Mouse (Mus musculus) G1E (cell line): ENCODE data around the gene Btbd7. TPM values are rescaled to one million over a fixed set of nuclear protein-coding genes. Genes with fewer than 3 reads are reported as not detected.
A peak's percentile ranks its signal among the peaks of the same experiment; 100 is the strongest.

ENCODE experiments used
- ATAC-seq: 2 replicates; pipeline ENCODE4 v1.8.0; 2016; ENCODE audit warnings: mild to moderate bottlenecking; ENCODE audit not compliant: insufficient number of reproducible peaks, poor library complexity, low FRiP score, severe bottlenecking; ENCODE audit errors: extremely low read depth
- DNase-seq: peaks from one replicate; pipeline ENCODE4 v3.0.0; 2012; ENCODE audit warnings: low spot score
- H3K27me3 ChIP-seq: 2 replicates; pipeline ENCODE4 v1.6.1; 2012; ENCODE audit warnings: mild to moderate bottlenecking, low read length, inconsistent platforms; ENCODE audit not compliant: insufficient read depth
- H3K36me3 ChIP-seq: replicated peaks from 2 replicates; pipeline ENCODE3; 2012; ENCODE audit warnings: mild to moderate bottlenecking, inconsistent platforms
- H3K4me1 ChIP-seq: 2 replicates; pipeline ENCODE4 v1.6.1; 2012; ENCODE audit warnings: low read depth, low read length, inconsistent platforms, mixed read lengths; ENCODE audit not compliant: insufficient read depth
- H3K4me3 ChIP-seq: 2 replicates; pipeline ENCODE4 v1.5.1; 2012; ENCODE audit warnings: low read depth, mild to moderate bottlenecking, inconsistent platforms, low read length, moderate library complexity, mixed read lengths
- H3K9me3 ChIP-seq: replicated peaks from 2 replicates; pipeline ENCODE4 v1.6.1; 2012; ENCODE audit warnings: inconsistent platforms
- CTCF ChIP-seq: IDR thresholded peaks from 2 replicates; pipeline ENCODE4 v1.5.1; 2012; ENCODE audit warnings: low read depth, low read length, inconsistent platforms, mixed read lengths
- GATA1 ChIP-seq: IDR thresholded peaks from 2 replicates; pipeline ENCODE4 v1.6.1; 2012; ENCODE audit warnings: borderline replicate concordance, low read length, inconsistent platforms, mixed read lengths
- GATA2 ChIP-seq: IDR thresholded peaks from 2 replicates; pipeline ENCODE4 v1.6.1; 2012; ENCODE audit warnings: low read depth, low read length, inconsistent platforms, borderline replicate concordance
- POLR2AphosphoS5 ChIP-seq: IDR thresholded peaks from 2 replicates; pipeline ENCODE4 v1.6.1; 2012; ENCODE audit warnings: low read depth, low read length, inconsistent platforms; ENCODE audit not compliant: insufficient replicate concordance
- TAL1 ChIP-seq: conservative IDR thresholded peaks from 2 replicates; pipeline ENCODE4 v1.6.1; 2012; ENCODE audit warnings: low read depth, low read length, inconsistent platforms, mixed read lengths
- polyA plus RNA-seq: library from polyadenylated mRNA; stranded (reverse); fragments of >175 nt; gene quantifications from 2 replicates; pipeline ENCODE4 v1.2.3, GENCODE M21; 2012
- total RNA-seq, 2 experiments: library from RNA; stranded (forward) in 1 of 2; stranded (reverse) in 1 of 2; fragments of 200-1000 nt in 1 of 2; fragments of >200 nt in 1 of 2; fragmentation: Nextera tagmentation in 1 of 2; gene quantifications; 2 replicates each; pipeline ENCODE4 v1.2.3; 2014 to 2017

The Btbd7 gene
- total and polyA plus RNA-seq, 3 experiments: 3.4 to 55.8 (median 39.9) TPM

GRCm38 (mm10) chr12:102758936-102759335, 119.3 kb downstream of the Btbd7 start:
- Histone ChIP-seq H3K4me1 (peaks cover 42% of the 10 kb centered on the region), H3K4me3 (peak overlapping the region; percentile 86), H3K9me3 (no peaks in the 10 kb centered on the region), H3K36me3 (peaks cover 55% of the 10 kb centered on the region), H3K27me3 (no peaks in the 10 kb centered on the region)
- ATAC-seq (no peak), DNase-seq (no peak)
- TF ChIP-seq GATA2: no peak
- no peak for TF ChIP-seq CTCF
- TF ChIP-seq TAL1: no peak
- no peak for TF ChIP-seq POLR2AphosphoS5
- no peak for TF ChIP-seq GATA1

GRCm38 (mm10) chr12:102758403-102758756, 119.9 kb downstream of the Btbd7 start, which contains the start of gene Gm20604:
Gene Gm20604, minus strand, starts transcription at chr12:102758672.
- TF ChIP-seq GATA2 (no peak), POLR2AphosphoS5 (no peak), CTCF (no peak), GATA1 (no peak), TAL1 (no peak)
- H3K36me3 ChIP-seq: peaks cover 53% of the 10 kb centered on the region
- ATAC-seq: no peak

GRCm38 (mm10) chr12:102757689-102758402, 120.4 kb downstream of the Btbd7 start, which contains the start of the genes Gm28051, Gon7 and Ubr7:
Gene Gm28051, minus strand, starts transcription at chr12:102757765.
Gene Gon7, minus strand, starts transcription at chr12:102757803.
Gene Ubr7, plus strand, starts transcription at chr12:102757967.
- DNase-seq (peak; percentile 96), ATAC-seq (peak; percentile 91)
- Histone ChIP-seq H3K4me3 (peak within 1 kb of the TSS; percentile 86), H3K4me1 (peaks cover 43% of the 10 kb centered on the region), H3K27me3 (no peaks in the 10 kb centered on the region), H3K9me3 (no peaks in the 10 kb centered on the region), H3K36me3 (peaks cover 51% of the 10 kb centered on the region)
- TF ChIP-seq POLR2AphosphoS5: no peak

More at GRCm38 (mm10) chr12:102758403-102758756, 119.9 kb downstream of the Btbd7 start, which contains the start of gene Gm20604:
- DNase-seq: peak; percentile 20
- H3K9me3 ChIP-seq: no peaks in the 10 kb centered on the region
- H3K4me3 ChIP-seq: peak within 1 kb of the TSS; percentile 86
- peaks cover 43% of the 10 kb centered on the region for H3K4me1 ChIP-seq
- no peaks in the 10 kb centered on the region for H3K27me3 ChIP-seq

- TF ChIP-seq CTCF: no peak
- no peak for TF ChIP-seq POLR2AphosphoS5
- TF ChIP-seq GATA2: no peak
- TF ChIP-seq TAL1: no peak
- no peak for TF ChIP-seq GATA1
- peak; percentile 22 for DNase-seq
- Histone ChIP-seq H3K27me3 (no peaks in the 10 kb centered on the region), H3K4me3 (peak overlapping the region; percentile 86), H3K36me3 (peaks cover 49% of the 10 kb centered on the region), H3K4me1 (peaks cover 40% of the 10 kb centered on the region), H3K9me3 (no peaks in the 10 kb centered on the region)
- ATAC-seq: no peak
These were observed 121.1 kb downstream of the Btbd7 start for GRCm38 (mm10) chr12:102757055-102757688.

GRCm38 (mm10) chr12:102756304-102756703, 122.0 kb downstream of the Btbd7 start:
- Histone ChIP-seq H3K9me3 (no peaks in the 10 kb centered on the region), H3K4me3 (peak overlapping the region; percentile 86), H3K27me3 (no peaks in the 10 kb centered on the region), H3K4me1 (peaks cover 40% of the 10 kb centered on the region), H3K36me3 (peaks cover 49% of the 10 kb centered on the region)
- ATAC-seq: no peak
- DNase-seq: no peak
- TF ChIP-seq GATA2 (no peak), CTCF (peak; percentile 28; the same call in 1 of the 2 replicates)

GRCm38 (mm10) chr12:102748256-102748655, 130.0 kb downstream of the Btbd7 start:
- DNase-seq: no peak
- Histone ChIP-seq H3K4me1 (peaks cover 44% of the 10 kb centered on the region), H3K27me3 (no peaks in the 10 kb centered on the region), H3K9me3 (no peaks in the 10 kb centered on the region), H3K4me3 (no peak overlapping the region), H3K36me3 (peaks cover 66% of the 10 kb centered on the region)
- ATAC-seq: no peak
- TF ChIP-seq TAL1: no peak
- no peak for TF ChIP-seq GATA1
- no peak for TF ChIP-seq POLR2AphosphoS5
- TF ChIP-seq GATA2: no peak
- TF ChIP-seq CTCF: no peak

- DNase-seq: peak; percentile 57
- Histone ChIP-seq H3K4me1 (peaks cover 56% of the 10 kb centered on the region), H3K9me3 (no peaks in the 10 kb centered on the region), H3K4me3 (peak overlapping the region; percentile 78; the same call in 1 of the 2 replicates), H3K27me3 (no peaks in the 10 kb centered on the region), H3K36me3 (peaks cover 72% of the 10 kb centered on the region)
- peak; percentile 67 for ATAC-seq
- TF ChIP-seq GATA1: no peak
- TF ChIP-seq TAL1: no peak
- no peak for TF ChIP-seq GATA2
- TF ChIP-seq POLR2AphosphoS5: no peak
- no peak for TF ChIP-seq CTCF
These were observed 133.4 kb downstream of the Btbd7 start for GRCm38 (mm10) chr12:102744839-102745238.
